Mouse (Mus musculus): ENCODE measurements around the gene Rad54l2.

The Rad54l2 gene

GRCm38 (mm10) chr9:106739962-106740361 is 49.0 kb downstream of the Rad54l2 start:
- no peak for DNase-seq

- DNase-seq = no peak
Observed at GRCm38 (mm10) chr9:106739056-106739455, 49.9 kb downstream of the Rad54l2 start.

DNA sequence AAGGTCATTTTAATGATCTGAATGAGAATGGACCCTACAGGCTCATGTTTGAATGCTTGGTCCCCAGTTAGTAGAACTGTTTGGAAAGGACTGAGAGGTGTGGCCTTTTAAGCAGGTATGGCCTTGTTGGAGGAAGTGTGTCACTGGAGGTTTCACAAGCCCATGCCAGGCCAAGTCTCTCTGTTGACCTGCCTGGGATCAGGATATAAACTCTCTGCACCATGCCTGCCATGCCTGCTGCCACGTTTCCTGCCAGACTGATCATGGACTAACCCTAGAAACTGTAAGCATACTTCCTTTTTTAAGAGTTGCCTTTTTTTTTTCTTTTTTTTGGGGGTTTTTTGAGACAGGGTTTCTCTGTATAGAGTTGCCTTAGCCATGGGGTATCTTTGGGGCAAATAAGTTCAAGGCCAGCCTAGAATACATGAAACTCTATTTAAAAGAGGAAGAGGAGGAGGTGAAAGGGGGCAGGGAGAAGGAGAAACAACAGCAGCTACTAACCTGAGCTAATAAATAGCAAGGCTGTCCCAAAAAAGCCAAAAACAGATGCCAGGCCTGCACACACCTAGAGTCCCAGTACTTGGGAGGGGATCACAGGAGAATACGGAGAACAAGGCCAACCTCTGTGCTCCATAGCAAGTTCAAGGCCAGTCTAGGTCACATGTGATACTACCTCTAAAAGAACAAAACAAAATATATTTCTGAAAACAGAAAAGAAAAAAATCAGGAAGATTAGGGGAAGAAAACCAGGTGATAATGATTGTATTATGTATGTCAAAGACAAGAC is 50.6 kb downstream of the Rad54l2 start:
- no peak for DNase-seq

DNA sequence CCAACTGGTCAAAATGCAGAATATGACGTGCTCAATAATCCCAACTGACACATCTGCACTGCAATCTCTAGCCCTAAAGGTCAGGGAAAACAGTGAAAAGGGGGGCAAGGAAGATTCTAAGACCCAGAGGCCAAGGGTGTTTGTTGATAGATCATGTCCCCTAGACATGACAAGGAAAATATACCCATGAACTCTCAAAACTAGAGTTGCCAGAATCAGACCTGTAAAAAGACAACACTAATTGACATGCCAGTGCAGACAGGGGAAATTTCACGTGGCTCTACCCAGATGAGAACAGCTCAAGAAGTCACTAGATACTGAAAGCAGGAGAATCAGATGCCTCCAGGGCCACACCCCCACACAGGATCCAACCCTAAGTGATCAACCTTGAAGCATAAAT is 55.3 kb downstream of the Rad54l2 start:
- no peak for DNase-seq

DNA sequence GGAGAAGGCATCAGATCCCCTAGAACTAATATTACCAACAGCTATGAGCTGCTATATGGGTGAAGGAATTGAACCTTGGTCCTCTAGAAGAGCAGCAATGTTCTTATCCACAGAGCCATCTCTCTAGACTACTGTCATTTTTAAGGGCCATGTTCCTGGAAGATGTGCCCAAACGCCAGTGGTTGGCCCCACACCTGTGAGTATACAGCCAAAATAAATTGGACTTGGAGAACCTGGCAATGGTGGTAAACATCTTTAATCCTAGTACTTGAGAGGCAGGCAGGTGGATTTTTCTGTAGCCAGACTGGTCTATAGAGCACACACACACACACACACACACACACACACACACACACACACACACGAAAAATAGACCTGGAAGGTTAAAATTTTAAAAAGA is 59.6 kb downstream of the Rad54l2 start:
- no peak for DNase-seq

- no peak for DNase-seq
Observed at GRCm38 (mm10) chr9:106726891-106727290, 62.1 kb downstream of the Rad54l2 start.

GRCm38 (mm10) chr9:106725435-106725834 is 63.6 kb downstream of the Rad54l2 start:
- no peak for DNase-seq

- no peak for DNase-seq
Observed at GRCm38 (mm10) chr9:106724864-106725263, 64.1 kb downstream of the Rad54l2 start.

DNA sequence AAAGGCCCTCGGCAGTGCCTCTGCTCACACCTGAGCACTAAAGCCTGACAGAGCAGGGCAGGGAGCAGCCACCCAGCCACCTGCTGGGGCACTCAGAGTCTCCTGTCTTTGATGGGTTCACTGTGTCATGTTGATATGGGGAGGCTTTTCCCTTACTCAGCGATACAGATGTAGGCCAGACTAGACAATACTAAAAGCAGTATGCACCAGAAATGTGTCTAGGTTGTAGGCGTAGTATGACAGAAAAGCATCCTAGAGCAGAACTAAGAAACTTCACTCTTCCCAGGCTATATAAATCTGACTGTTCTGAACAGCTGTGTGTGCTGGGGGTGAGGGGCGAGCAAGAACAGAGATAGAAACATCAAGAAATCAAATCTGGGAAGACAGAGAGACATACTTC is 72.3 kb downstream of the Rad54l2 start:
- DNase-seq = no peak

DNA sequence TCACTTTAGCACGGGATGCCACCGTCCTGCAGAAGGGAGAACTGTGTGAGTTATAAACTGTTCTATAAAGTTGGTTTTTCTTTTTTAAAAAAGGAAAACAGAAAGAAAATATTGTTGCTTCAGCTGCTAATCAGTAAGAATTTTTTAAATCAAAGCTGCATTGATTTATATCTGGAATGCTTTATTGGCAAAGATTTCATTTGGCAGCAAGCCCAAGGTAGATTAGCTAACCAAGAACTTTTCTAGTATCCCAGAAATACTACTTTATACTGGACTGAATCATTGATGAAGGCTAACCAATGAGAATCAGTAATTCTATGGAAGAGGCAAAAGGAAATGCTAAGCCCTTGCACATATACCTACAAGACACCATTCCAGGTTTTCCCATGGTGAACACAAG is 72.8 kb downstream of the Rad54l2 start:
- no peak for DNase-seq

GRCm38 (mm10) chr9:106712470-106712869 is 76.5 kb downstream of the Rad54l2 start:
- DNase-seq = no peak

- no peak for DNase-seq
Observed at GRCm38 (mm10) chr9:106692973-106693481, 96.0 kb downstream of the Rad54l2 start.

GRCm38 (mm10) chr9:106688834-106689233 is 100.2 kb downstream of the Rad54l2 start:
- no peak for DNase-seq

DNA sequence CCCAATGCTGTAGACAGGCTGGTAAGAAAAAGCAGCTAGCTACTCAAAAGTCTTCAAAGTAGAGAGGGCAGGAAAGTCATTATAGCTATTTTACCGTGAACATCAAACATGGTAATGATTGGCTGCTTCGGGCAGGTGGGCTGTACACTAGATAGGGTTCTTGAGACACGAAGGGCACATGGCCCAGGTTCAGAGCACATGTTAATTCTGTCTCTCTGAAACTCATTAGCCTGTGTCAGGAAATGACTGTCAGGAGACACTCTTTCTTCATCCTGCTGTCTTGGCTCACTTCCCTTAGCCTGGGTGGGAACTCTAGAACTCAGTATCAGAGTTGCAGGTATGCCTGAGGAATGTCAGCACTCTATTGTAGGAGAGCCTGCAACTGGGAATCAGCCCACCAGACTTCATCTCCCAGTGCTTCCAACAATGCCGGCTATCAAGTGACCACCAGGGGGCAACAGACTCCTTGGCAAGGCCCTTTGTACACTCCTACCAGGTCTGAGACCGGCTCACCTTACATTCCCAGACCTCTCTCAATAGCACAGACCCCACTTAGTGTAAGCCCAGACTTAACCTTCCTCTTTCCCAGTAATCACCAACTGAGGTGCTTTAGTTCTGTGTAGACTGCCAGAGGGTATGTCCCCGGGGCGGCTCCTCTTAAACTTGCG is 101.9 kb downstream of the Rad54l2 start:
- DNase-seq = peak; percentile 78

DNA sequence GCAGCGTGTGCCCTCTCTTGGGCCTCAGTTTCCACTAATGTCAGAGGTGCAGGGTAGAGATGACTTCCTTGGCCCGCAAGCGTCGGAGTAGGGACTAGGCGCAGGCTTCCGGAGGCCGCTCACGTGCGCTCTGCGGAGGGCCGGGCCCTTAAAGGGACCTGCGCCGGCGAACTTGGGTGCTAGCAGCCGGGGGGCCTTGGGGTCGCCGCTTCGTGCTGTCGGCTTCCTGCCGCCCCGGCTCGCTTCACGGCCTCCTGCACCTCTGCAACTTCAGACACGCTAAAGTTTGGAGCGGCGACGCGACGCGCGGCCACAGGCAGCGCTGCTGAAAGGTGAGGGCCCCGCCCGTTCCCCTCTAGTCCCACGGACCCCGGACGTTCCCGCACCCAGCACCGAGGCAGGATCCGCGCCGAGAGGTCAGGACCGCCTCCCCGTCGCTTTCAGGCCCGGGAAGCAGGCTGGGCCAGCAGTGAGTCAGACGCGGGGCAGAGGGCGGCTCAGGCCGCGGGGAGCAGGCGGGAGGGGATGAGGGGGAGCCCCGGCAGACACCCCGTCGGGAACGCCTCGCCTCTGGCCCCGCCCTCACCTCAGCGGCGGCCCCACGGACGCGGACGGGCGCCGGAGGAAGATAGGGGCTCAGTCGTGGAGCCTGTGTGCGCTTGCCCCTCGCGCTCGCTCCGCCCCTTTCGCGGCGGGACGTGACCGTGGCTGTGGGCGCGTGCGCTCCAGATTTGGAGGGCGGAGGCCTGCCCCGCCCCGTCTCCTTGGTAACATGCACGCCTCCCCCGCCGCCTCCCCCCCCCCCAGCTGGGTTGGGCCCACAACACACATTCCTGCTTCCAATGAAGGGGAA is 103.5 kb downstream of the Rad54l2 start, which contains the start of gene Tex264:
TSS of gene Tex264 (minus strand) at position 679 of the 853 bp plus-strand sequence.
- DNase-seq = peak; percentile 86

- no peak for DNase-seq
Observed at GRCm38 (mm10) chr9:106684918-106685248, 104.1 kb downstream of the Rad54l2 start.

GRCm38 (mm10) chr9:106684093-106684872 is 104.7 kb downstream of the Rad54l2 start:
- DNase-seq = no peak

DNA sequence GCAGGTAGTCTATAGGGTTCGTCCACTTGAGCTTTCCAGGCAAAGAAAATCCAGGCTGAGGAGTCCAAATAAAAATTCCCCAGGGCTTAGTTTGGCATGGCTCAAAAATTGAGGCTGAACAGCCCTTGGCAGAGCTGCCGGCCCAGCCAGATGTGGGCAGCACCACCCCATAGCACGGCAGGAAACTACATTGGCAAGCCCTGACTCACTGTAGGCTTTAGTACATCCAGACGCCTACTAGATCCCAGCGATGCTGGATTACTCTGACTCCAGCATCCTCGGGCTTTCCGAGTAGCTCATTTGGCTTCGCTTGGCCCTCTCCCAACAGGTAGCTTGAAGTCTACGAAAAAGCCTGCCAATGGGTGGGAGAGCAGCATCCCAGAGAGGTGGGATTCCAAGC is 108.0 kb downstream of the Rad54l2 start:
- DNase-seq = no peak

DNA sequence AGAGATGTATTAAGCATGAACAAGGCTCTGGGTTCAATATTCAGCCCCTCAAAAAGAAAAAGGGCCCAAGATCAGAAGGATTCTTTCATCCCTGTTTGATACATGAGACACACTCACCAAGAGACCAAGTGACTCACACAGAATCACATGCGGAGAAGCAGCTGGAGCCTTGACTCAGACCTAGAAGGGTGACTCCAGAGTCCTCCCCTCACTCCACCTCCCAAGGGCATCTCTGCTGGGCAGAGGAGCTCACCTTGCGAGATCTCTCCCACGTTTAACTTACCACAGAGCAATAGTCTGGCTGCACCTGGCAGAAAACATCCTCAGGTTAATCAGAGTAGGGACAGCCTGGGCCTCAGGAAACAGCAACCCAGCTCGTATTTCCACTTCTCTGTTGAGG is 110.8 kb downstream of the Rad54l2 start:
- DNase-seq = no peak

DNA sequence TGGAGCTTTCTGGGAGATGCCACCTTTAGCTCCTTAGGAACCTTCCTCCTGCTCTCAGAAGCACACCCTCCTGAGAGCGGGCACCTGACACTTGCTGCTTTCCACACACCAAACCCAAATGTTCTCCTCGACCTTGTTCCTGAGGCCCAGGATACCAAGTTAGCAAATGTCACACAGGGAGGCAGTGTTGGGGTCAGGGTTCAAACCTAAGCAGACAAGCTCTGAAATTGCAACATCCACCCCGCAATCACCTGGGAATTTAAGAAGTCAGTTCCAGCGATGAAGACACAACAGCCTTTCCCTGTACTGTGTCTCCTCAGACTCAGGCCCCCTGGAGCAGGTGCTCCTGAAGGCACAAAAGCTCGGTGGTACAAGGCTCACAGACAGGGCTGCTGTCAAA is 111.3 kb downstream of the Rad54l2 start:
- peak; percentile 2 for DNase-seq

- no peak for DNase-seq
Observed at GRCm38 (mm10) chr9:106676571-106676970, 112.4 kb downstream of the Rad54l2 start.

GRCm38 (mm10) chr9:106675965-106676364 is 113.0 kb downstream of the Rad54l2 start:
- no peak for DNase-seq

GRCm38 (mm10) chr9:106675480-106675879 is 113.5 kb downstream of the Rad54l2 start:
- peak; percentile 82 for DNase-seq

All from right cerebral cortex, postnatal 14 days (tissue).